Mouse (Mus musculus): Measurements from ENCODE around the gene Serhl. TPM values are rescaled to one million over a fixed set of nuclear protein-coding genes. Genes with fewer than 3 reads are reported as not detected.
A peak's percentile ranks its signal among the peaks of the same experiment; 100 is the strongest.
"Not testable (repeated sequence)": the region's sequence is repeated elsewhere in the genome, so short reads cannot be mapped to it uniquely, and the experiment has no call there.

The Serhl gene
- polyA plus RNA-seq, 1 experiment from 2014 or later = 57.6 TPM

DNA sequence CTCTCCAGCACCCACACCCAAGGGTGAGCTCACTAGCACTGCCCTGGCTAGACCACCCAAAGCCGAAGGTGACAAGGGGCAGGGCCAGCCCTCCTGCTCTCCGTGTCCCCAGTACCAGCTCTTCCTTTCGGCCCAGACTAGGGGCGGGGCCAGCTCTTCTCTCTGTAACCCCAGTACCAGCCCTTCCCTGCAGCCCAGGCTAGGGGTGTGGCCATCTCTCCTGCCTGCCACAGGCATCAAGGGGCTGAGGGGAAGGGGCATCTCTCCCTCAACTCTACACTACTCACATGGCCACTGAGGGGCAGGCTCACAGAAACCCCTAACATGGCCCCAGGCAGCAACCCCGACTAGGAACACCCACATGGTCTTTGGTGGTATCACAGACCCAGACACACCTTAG lies 27.6 kb upstream of the Serhl start:
- Histone ChIP-seq H3K36me3 (no peaks in the 10 kb centered on the region), H3K27ac (no peak overlapping the region), H3K9me3 (no peaks in the 10 kb centered on the region), H3K4me1 (peaks cover 37% of the 10 kb centered on the region), H3K27me3 (ENCODE audit: insufficient read depth, poor library complexity, severe bottlenecking) (no peaks in the 10 kb centered on the region), H3K4me3 (0 out of 2 replicates have a peak overlapping the region, but pooled peaks have one; percentile 12)
- DNase-seq (ENCODE audit: low spot score) = no peak
- WGBS = 10% methylated on average over 5 of the region's 5 CpGs

DNA sequence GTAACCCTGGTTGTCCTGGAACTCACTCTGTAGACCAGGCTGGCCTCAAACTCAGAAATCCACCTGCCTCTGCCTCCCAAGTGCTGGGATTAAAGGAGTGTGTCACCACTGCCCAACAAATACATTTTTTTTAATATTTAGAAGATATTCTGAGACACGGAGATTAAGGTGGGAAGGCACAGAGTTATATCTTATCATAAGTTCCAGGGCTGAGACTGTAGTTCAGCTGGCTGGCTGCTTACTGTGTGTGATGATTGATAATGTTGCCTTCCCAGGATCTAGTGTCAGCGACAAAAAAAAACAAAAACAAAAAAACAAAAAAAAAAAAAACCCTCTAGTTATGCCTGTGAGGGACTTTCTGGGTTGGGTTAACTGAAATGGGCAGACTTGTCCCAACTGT lies 26.7 kb upstream of the Serhl start:
- not testable (repeated sequence) for DNase-seq (ENCODE audit: low spot score); H3K9me3 ChIP-seq; H3K36me3 ChIP-seq; H3K27ac ChIP-seq; H3K4me3 ChIP-seq; H3K27me3 ChIP-seq (ENCODE audit: insufficient read depth, poor library complexity, severe bottlenecking)
- 72% methylated on average over 2 of the region's 2 CpGs for WGBS
- H3K4me1 ChIP-seq = peaks cover 28% of the 10 kb centered on the region

DNA sequence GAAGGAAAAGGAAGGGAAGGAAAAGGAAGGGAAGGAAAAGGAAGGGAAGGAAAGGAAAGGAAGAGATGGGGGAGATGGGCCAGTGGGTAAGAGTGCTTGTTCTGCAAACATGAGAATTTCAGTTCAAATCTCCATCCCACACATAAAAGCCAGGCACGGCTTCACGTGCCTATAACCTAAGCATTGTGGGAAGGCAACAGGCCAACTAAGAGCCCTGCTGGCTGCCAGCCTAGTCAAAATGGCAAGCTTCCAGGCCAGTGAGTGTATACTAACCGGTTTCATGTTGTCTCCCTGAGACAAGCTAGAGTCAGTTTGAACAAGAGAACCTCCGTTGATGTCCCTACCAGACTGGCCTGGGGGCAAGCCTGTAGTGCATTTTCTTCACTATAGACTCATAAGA lies 23.8 kb upstream of the Serhl start:
- H3K27ac ChIP-seq = no peak overlapping the region
- H3K9me3 ChIP-seq = no peaks in the 10 kb centered on the region
- no peak for DNase-seq (ENCODE audit: low spot score)
- peaks cover 8% of the 10 kb centered on the region for H3K4me1 ChIP-seq
- 75% methylated on average over 4 of the region's 4 CpGs for WGBS
- no peak overlapping the region for H3K4me3 ChIP-seq
- H3K36me3 ChIP-seq = no peaks in the 10 kb centered on the region
- no peaks in the 10 kb centered on the region for H3K27me3 ChIP-seq (ENCODE audit: insufficient read depth, poor library complexity, severe bottlenecking)

DNA sequence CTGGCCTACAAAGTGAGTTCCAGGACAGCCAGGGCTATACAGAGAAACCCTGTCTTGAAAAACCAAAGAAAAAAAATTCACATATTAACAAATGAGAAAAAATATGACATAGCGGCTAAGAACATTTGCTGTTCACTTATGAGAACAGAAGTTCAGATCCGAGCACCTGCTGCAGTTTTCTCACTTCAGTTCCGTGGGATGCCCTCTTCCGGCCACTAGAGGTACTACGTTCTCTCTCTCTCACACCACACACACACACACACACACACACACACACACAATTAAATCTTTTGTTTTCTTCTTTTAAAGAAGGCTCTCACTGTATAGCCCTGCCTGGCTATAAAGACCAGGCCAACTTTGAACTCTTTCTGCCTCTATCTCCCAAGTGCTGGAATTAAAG lies 21.0 kb upstream of the Serhl start:
- WGBS = 88% methylated on average over 5 of the region's 5 CpGs
- no peak overlapping the region for H3K4me3 ChIP-seq

DNA sequence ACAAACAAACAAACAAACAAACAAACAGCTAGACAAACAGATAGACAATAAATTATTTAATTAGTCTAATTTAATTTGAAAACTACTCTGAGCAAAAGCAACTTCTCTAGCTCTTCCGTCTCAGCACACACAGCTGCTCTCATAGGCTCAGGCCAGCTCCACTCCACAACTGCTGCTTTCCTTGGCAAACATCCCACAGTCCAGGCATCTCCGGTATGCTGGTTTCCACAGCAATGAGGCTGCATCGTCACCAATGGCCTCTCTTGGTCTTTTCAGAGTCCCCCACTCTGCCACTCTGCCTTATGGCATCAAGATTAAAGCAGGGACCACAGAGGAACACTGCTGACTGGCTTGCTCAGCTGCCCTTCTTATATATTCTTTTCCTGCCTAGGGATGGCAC lies 18.4 kb upstream of the Serhl start:
- Histone ChIP-seq H3K4me3 (no peak overlapping the region), H3K36me3 (no peaks in the 10 kb centered on the region), H3K27ac (no peak overlapping the region), H3K27me3 (ENCODE audit: insufficient read depth, poor library complexity, severe bottlenecking) (peaks cover under 1% of the 10 kb centered on the region; the same call in 1 of the 2 replicates), H3K4me1 (no peaks in the 10 kb centered on the region; the same call in 1 of the 2 replicates), H3K9me3 (no peaks in the 10 kb centered on the region)
- peak; percentile 83 for DNase-seq (ENCODE audit: low spot score)
- 61% methylated on average over 3 of the region's 3 CpGs for WGBS

More for the DNA sequence above, 21.0 kb upstream of the Serhl start:
- H3K27me3 ChIP-seq (ENCODE audit: insufficient read depth, poor library complexity, severe bottlenecking) = no peaks in the 10 kb centered on the region
- H3K4me1 ChIP-seq = no peaks in the 10 kb centered on the region
- no peaks in the 10 kb centered on the region for H3K36me3 ChIP-seq
- no peaks in the 10 kb centered on the region for H3K9me3 ChIP-seq
- no peak overlapping the region for H3K27ac ChIP-seq
- no peak for DNase-seq (ENCODE audit: low spot score)

DNA sequence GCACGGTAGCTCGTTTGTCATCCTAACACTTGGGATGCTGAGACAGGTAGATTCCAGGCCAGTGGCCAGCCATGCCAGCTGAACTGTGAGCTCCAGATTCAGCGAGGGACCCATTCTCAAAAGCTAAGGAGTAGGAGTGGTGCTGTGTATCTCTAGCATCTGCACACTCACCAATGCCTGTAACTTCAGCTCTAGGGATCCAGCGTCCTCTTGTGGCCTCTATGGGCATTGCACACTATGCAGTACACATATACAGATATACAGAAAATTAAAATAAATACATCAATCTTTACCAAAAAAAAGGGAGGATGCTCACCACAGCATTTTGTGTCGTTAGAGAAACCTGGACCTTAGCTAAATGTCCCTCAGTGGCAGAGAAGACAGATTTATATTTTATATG lies 17.6 kb upstream of the Serhl start:
- Histone ChIP-seq H3K27me3 (ENCODE audit: insufficient read depth, poor library complexity, severe bottlenecking) (peaks cover 9% of the 10 kb centered on the region; the same call in 1 of the 2 replicates), H3K4me1 (peaks cover 4% of the 10 kb centered on the region; the same call in 1 of the 2 replicates), H3K36me3 (no peaks in the 10 kb centered on the region), H3K9me3 (no peaks in the 10 kb centered on the region), H3K4me3 (no peak overlapping the region), H3K27ac (no peak overlapping the region)
- 80% methylated on average over 5 of the region's 5 CpGs for WGBS
- no peak for DNase-seq (ENCODE audit: low spot score)

DNA sequence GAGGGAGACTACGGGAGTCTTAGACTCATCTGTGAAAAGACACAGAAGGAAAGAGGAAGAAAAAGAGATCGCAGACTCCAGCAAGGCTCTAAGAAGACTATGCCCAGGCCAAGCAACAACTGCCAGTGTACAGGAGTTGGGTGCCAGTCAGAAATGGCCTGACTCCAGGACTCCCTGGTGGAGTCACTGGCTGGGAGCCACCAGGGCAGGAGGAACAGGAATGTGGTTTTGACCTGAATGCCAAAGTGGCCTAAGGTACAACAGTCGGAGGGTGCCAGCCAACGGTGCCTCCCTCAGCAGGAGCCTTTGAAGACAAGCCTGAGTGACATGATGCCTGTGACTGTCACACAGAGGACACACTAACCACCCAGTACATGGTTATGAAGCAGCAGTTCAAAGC lies 15.1 kb upstream of the Serhl start:
- no peak for DNase-seq (ENCODE audit: low spot score)
- Histone ChIP-seq H3K4me1 (peaks cover 4% of the 10 kb centered on the region; the same call in 1 of the 2 replicates), H3K4me3 (no peak overlapping the region), H3K27me3 (ENCODE audit: insufficient read depth, poor library complexity, severe bottlenecking) (peaks cover 15% of the 10 kb centered on the region), H3K27ac (no peak overlapping the region), H3K36me3 (no peaks in the 10 kb centered on the region), H3K9me3 (no peaks in the 10 kb centered on the region)
- WGBS = 89% methylated on average over 4 of the region's 4 CpGs

DNA sequence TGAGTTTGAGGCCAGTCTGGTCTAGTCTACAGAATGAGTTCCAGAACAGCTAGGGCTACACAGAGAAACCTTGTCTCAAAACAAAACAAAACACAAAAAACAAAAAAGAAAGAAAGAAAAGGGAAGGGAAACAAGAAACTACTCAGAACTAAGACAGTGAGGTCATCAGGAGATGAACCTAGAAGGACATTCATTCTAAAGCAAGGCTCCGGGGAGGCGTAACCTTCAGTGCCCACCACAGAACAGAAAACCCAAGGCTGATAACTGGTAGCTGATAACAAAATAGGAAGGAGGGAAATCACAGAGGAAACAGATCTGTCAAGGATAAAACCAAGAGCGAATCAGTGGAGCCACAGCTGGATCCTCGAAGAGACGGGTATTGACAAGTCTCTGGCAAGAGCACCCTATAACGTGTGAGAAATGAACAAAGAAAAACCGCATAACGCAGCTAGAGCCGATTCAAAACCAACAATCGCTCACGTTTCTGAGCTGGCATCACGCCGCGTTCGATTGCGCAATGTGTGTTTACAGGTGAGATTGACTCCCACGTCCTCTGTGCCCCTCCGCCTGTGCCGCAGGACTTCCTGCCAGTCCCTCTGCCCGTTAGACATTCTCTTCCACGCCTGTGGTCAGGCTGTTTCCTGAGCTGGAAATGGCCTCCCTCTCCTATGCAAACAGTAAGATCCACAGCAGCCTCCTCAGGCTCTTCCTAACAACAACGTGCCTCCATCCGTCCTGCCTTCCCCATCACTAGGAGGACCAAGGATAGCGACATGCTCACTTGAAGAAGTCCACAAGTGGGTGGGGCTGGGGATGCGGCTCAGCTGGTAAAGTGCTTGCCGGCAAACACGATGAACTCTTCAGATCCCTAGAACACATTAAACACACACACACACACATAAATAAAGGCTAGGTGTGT lies 13.4 kb upstream of the Serhl start:
- H3K4me3 ChIP-seq = no peak overlapping the region
- peaks cover 4% of the 10 kb centered on the region; the same call in 1 of the 2 replicates for H3K4me1 ChIP-seq
- no peaks in the 10 kb centered on the region for H3K9me3 ChIP-seq
- H3K27ac ChIP-seq = no peak overlapping the region
- no peak for DNase-seq (ENCODE audit: low spot score)
- peaks cover 15% of the 10 kb centered on the region for H3K27me3 ChIP-seq (ENCODE audit: insufficient read depth, poor library complexity, severe bottlenecking)
- no peaks in the 10 kb centered on the region for H3K36me3 ChIP-seq
- 53% methylated on average over 27 of the region's 27 CpGs for whole genome bisulfite sequencing

DNA sequence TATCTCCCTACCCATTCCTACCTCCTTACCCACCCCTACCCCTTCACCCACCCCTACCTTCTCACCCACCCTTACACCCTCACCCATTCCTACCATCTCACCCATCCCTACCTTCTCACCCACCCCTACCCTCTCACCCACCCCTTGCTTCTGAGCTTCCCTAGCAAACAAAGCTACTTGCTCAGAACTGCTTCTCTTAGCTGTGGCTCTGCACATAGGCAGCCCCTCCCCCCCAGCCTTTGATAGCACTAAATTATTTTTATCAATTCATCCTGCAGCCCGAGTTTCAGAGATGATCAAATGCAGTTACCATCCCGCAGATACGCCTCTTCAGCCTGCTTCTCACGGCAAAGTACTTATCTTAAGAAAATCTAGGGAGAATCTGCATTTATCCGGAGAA lies 5.8 kb upstream of the Serhl start:
- Histone ChIP-seq H3K4me3 (no peak overlapping the region), H3K4me1 (peaks cover 27% of the 10 kb centered on the region), H3K27me3 (ENCODE audit: insufficient read depth, poor library complexity, severe bottlenecking) (peaks cover 11% of the 10 kb centered on the region; the same call in 1 of the 2 replicates), H3K9me3 (no peaks in the 10 kb centered on the region), H3K27ac (no peak overlapping the region), H3K36me3 (no peaks in the 10 kb centered on the region)
- WGBS = 71% methylated on average over 5 of the region's 5 CpGs
- no peak for DNase-seq (ENCODE audit: low spot score)

DNA sequence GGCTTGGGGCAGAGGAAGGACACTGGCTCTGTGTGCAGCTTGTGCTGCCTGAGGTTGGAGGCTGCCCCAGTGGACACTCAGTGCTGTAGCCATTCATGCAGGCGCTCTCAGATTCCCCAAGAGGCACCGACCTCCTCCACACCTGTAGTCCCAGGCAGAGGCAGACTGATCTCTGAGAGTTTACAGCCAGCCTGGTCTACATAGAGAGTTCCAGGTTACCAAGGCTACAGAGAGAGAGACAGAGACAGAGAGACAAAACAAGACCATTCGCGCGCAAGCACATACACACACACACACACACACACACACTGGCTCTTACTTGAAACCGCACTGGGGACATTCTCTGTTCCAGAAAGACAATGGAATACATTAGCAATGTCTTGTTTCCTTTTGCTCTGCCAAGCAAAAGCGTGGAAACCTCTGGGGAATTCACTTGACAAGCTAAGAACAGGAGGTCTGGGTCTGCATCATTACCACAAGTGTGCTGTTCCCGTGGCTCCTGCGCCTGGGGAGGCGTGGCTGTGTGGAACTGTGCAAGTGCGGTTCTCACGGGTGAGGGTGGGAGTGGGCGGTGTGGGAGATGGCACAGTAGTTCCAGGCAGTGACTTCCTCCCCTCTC lies 5.2 kb upstream of the Serhl start:
- Histone ChIP-seq H3K36me3 (no peaks in the 10 kb centered on the region), H3K4me1 (peaks cover 32% of the 10 kb centered on the region), H3K27ac (no peak overlapping the region), H3K9me3 (no peaks in the 10 kb centered on the region), H3K4me3 (no peak overlapping the region), H3K27me3 (ENCODE audit: insufficient read depth, poor library complexity, severe bottlenecking) (peaks cover 17% of the 10 kb centered on the region)
- DNase-seq (ENCODE audit: low spot score) = no peak
- 72% methylated on average over 13 of the region's 13 CpGs for WGBS

DNA sequence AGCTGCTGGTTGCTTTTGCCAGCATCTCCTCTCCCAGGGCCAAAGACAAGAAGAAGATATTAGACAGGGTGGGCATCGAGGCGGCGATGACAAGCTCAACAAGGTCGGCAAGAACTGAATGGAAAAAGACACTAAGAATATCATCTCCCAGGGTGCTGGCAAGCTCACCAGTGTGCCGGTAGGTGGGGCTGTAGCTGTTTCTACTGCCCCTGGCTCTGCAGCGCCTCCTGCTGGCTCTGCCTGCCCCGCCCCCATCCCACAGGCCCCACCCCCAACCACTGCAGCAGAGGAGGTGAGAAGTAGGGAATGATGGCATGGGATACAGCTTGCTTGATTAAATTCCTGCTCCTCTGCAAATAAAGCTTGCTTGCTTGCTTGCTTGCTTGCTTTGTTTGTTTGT lies 3.4 kb upstream of the Serhl start:
- peak; percentile 84 for DNase-seq (ENCODE audit: low spot score)
- Histone ChIP-seq H3K4me1 (peaks cover 39% of the 10 kb centered on the region), H3K27me3 (ENCODE audit: insufficient read depth, poor library complexity, severe bottlenecking) (peaks cover 30% of the 10 kb centered on the region), H3K27ac (no peak overlapping the region), H3K36me3 (no peaks in the 10 kb centered on the region), H3K9me3 (no peaks in the 10 kb centered on the region), H3K4me3 (no peak overlapping the region)
- 23% methylated on average over 7 of the region's 7 CpGs for WGBS

DNA sequence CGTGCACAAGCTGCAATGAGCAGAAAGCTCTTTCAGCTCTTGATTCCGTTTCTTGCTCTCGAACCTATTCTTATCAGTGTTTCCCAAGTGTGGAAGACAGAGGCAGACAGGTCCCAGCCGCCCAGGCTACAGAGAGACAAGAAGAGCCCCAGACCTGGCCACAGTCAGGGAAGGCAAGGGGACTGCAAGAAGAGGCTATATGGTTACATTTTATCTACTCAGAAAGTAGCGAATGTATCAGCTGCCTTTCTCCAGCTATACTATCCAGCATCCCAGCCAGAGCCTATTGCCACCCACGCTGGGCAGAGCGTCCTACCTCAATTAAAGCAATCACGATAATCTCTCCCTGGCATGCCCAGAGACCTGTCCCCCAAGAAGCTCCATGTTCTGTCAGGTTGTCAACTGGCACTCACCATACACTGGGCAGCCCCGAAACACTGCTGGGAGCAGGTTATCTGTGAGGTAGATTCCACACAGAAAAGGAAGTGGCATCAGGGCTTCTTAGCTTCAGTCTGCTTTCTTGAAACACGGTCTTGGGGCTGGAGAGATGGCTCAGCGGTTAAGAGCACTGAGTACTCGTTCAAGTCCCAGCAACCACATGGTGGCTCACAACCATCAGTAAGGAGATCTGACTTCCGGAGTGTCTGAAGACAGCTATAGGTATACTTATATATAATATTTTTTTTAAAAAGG lies 2.5 kb upstream of the Serhl start:
- peaks cover 30% of the 10 kb centered on the region for H3K27me3 ChIP-seq (ENCODE audit: insufficient read depth, poor library complexity, severe bottlenecking)
- 50% methylated on average over 13 of the region's 13 CpGs for WGBS
- H3K4me3 ChIP-seq = no peak overlapping the region
- DNase-seq (ENCODE audit: low spot score) = no peak
- peaks cover 35% of the 10 kb centered on the region for H3K4me1 ChIP-seq
- H3K27ac ChIP-seq = no peak overlapping the region
- H3K36me3 ChIP-seq = no peaks in the 10 kb centered on the region
- no peaks in the 10 kb centered on the region for H3K9me3 ChIP-seq
